Mouse (Mus musculus) urinary bladder, postnatal 25 days (tissue): ENCODE data around the gene Trp53rka.
"Not testable (repeated sequence)": the region's sequence is repeated elsewhere in the genome, so short reads cannot be mapped to it uniquely, and the experiment has no call there.

Experiments
- DNase-seq: peaks from one replicate; pipeline ENCODE4 v3.0.0; 2022; ENCODE audit warnings: low spot score

Gene Trp53rka

GRCm38 (mm10) chr2:165492648-165493553 lies at the start of gene Trp53rka:
Gene Trp53rka, minus strand, starts transcription at chr2:165493324.
- DNase-seq, result peak; percentile 70

GRCm38 (mm10) chr2:165540975-165541374 lies 47.9 kb upstream of the Trp53rka start:
- DNase-seq, result no peak

- DNase-seq, result no peak
These were observed 40.7 kb upstream of the Trp53rka start for GRCm38 (mm10) chr2:165533789-165534188.

- peak; percentile 73 for DNase-seq
These were observed 36.0 kb upstream of the Trp53rka start for GRCm38 (mm10) chr2:165529106-165529505.

GRCm38 (mm10) chr2:165525609-165526008 lies 32.5 kb upstream of the Trp53rka start:
- no peak for DNase-seq

GRCm38 (mm10) chr2:165515178-165515728 lies 22.1 kb upstream of the Trp53rka start:
- no peak for DNase-seq

- DNase-seq, result no peak
These were observed 19.9 kb upstream of the Trp53rka start for GRCm38 (mm10) chr2:165512870-165513600.

- no peak for DNase-seq
These were observed 19.3 kb upstream of the Trp53rka start for GRCm38 (mm10) chr2:165512426-165512825.

- not testable (repeated sequence) for DNase-seq
These were observed 18.4 kb upstream of the Trp53rka start for GRCm38 (mm10) chr2:165511530-165511929.

- not testable (repeated sequence) for DNase-seq
These were observed 17.9 kb upstream of the Trp53rka start for GRCm38 (mm10) chr2:165510914-165511458.

- DNase-seq, result no peak
These were observed 17.3 kb upstream of the Trp53rka start for GRCm38 (mm10) chr2:165510466-165510865.

- no peak for DNase-seq
These were observed 16.6 kb upstream of the Trp53rka start for GRCm38 (mm10) chr2:165509686-165510085.

GRCm38 (mm10) chr2:165503259-165504203 lies 10.4 kb upstream of the Trp53rka start, which contains the start of gene Slc2a10:
Gene Slc2a10, plus strand, starts transcription at chr2:165503787.
- peak; percentile 55 for DNase-seq

- no peak for DNase-seq
These were observed 5.7 kb upstream of the Trp53rka start for GRCm38 (mm10) chr2:165498816-165499215.

- DNase-seq, result no peak
These were observed 4.7 kb upstream of the Trp53rka start for GRCm38 (mm10) chr2:165497706-165498275.

- peak; percentile 59 for DNase-seq
These were observed 3.1 kb upstream of the Trp53rka start for GRCm38 (mm10) chr2:165496251-165496650.

GRCm38 (mm10) chr2:165494495-165494894 lies 1.4 kb upstream of the Trp53rka start:
- DNase-seq, result no peak

GRCm38 (mm10) chr2:165493587-165494210 lies 575 bp upstream of the Trp53rka start:
- DNase-seq, result no peak

- DNase-seq, result peak; percentile 23
These were observed 6.1 kb downstream of the Trp53rka start for GRCm38 (mm10) chr2:165486881-165487535.

GRCm38 (mm10) chr2:165486401-165486800 lies 6.7 kb downstream of the Trp53rka start:
- no peak for DNase-seq
